Mouse (Mus musculus) hindbrain, embryonic 10.5 days (tissue): ENCODE measurements around the gene Usp44. TPM values are rescaled to one million over a fixed set of nuclear protein-coding genes. Genes with fewer than 3 reads are reported as not detected.
A peak's percentile ranks its signal among the peaks of the same experiment; 100 is the strongest.

Experiments
- DNase-seq: peaks from one replicate; pipeline ENCODE4 v3.0.0-alpha.2; 2017; ENCODE audit warnings: low spot score
- H3K27ac ChIP-seq: fragments of 300-500 bp; sonication (generic); 2 replicates; pipeline ENCODE4 v1.5.1; 2016; ENCODE audit warnings: mild to moderate bottlenecking, moderate library complexity
- H3K27me3 ChIP-seq: fragments of 300-500 bp; sonication (generic); 2 replicates; pipeline ENCODE4 v1.6.1; 2016; ENCODE audit warnings: mild to moderate bottlenecking; ENCODE audit not compliant: poor library complexity, insufficient read depth, severe bottlenecking
- H3K36me3 ChIP-seq: fragments of 300-500 bp; sonication (generic); 2 replicates; pipeline ENCODE4 v1.6.1; 2016; ENCODE audit warnings: mild to moderate bottlenecking, moderate library complexity
- H3K4me1 ChIP-seq: fragments of 300-500 bp; sonication (generic); replicated peaks from 2 replicates; pipeline ENCODE4 v1.6.1; 2016; ENCODE audit warnings: mild to moderate bottlenecking
- H3K4me3 ChIP-seq: fragments of 300-500 bp; sonication (generic); 2 replicates; pipeline ENCODE4 v1.5.1; 2016; ENCODE audit warnings: mild to moderate bottlenecking, moderate library complexity
- H3K9me3 ChIP-seq: fragments of 300-500 bp; sonication (generic); 2 replicates; pipeline ENCODE4 v1.6.1; 2016; ENCODE audit warnings: mild to moderate bottlenecking, moderate library complexity
- WGBS: fragments of 180-500 bp; shearing (Covaris S2); methylation state at CpG from one replicate; pipeline ENCODE4 v1.1.7; 2016; 5-methylcytosine and 5-hydroxymethylcytosine counted together
- polyA plus RNA-seq: library from polyadenylated mRNA; unstranded; fragments of >200 nt; fragmentation: Nextera tagmentation; extraction: Ambion mirVana; gene quantifications from 2 replicates; pipeline ENCODE4 v1.2.1, GENCODE M21; 2016

Gene Usp44
- polyA plus RNA-seq, 1 experiment from 2014 or later = 12.6 TPM

DNA sequence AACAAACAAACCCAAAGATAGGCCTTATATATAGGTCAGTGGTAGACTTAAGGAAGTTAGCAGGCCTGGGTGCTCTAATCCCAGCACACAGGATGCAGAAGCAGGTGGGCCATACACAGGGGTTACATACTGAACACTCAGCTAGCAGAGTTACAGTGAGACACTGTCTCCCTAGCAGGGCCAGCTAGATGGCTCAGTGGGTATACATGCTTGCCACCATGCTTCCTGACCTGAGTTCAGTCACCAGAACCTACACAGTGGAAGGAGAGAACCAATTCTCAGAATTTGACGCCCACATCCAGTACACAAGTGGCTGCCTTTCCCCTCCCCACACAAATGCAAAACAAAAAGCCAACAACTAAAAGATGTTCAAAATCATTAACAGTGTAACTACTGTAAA, 45.4 kb downstream of the Usp44 start:
- Histone ChIP-seq H3K9me3 (no peaks in the 10 kb centered on the region), H3K4me1 (no peaks in the 10 kb centered on the region), H3K27ac (no peak overlapping the region), H3K4me3 (no peak overlapping the region), H3K27me3 (no peaks in the 10 kb centered on the region), H3K36me3 (peaks cover 80% of the 10 kb centered on the region)
- WGBS = 84% methylated on average over 1 of the region's 1 CpGs
- no peak for DNase-seq

DNA sequence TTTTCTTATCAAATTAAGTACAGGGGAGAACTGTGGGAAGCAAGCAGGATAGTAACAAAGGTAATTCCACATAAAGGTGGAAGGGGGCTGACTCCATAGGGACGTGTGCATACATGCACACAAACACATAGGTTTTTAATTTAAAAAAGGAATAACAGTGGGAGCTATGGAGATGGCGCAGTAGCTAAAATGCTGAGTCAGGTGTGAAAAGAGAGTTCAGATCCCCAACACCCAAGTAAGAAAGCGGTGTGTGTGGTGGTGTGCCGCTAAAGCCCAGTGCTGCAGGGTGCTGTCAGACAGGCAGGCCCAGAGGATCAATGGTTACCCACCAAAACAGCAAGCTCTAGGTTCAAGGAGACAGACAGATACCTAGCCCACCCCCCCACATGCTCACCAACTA, 47.4 kb downstream of the Usp44 start:
- no peak for DNase-seq
- H3K4me1 ChIP-seq = no peaks in the 10 kb centered on the region
- WGBS = 96% methylated on average over 4 of the region's 4 CpGs
- H3K36me3 ChIP-seq = peaks cover 77% of the 10 kb centered on the region
- no peaks in the 10 kb centered on the region for H3K9me3 ChIP-seq
- no peak overlapping the region for H3K4me3 ChIP-seq
- H3K27me3 ChIP-seq = no peaks in the 10 kb centered on the region
- H3K27ac ChIP-seq = no peak overlapping the region

DNA sequence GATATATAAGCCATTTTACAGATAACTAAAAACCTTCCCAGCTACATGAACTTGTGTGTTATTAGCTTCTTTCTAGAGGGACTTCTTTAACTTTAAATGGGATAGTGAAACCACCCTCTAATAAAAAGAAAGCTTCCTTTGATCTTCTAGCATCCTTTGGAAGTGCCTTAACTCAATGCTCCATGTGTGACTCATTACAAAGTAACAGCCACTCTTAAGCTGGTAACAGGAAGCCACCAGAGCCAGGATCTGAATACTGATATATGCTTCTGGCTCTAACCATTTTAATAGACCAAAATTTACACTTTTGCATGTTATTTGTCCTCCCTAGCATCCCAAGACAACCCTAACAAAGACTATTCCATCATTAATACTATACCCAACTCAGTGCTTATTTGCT, 50.6 kb downstream of the Usp44 start:
- H3K27ac ChIP-seq = no peak overlapping the region
- no peak for DNase-seq
- H3K36me3 ChIP-seq = peaks cover 78% of the 10 kb centered on the region
- no peaks in the 10 kb centered on the region for H3K9me3 ChIP-seq
- no peaks in the 10 kb centered on the region for H3K4me1 ChIP-seq
- no peaks in the 10 kb centered on the region for H3K27me3 ChIP-seq
- no peak overlapping the region for H3K4me3 ChIP-seq

DNA sequence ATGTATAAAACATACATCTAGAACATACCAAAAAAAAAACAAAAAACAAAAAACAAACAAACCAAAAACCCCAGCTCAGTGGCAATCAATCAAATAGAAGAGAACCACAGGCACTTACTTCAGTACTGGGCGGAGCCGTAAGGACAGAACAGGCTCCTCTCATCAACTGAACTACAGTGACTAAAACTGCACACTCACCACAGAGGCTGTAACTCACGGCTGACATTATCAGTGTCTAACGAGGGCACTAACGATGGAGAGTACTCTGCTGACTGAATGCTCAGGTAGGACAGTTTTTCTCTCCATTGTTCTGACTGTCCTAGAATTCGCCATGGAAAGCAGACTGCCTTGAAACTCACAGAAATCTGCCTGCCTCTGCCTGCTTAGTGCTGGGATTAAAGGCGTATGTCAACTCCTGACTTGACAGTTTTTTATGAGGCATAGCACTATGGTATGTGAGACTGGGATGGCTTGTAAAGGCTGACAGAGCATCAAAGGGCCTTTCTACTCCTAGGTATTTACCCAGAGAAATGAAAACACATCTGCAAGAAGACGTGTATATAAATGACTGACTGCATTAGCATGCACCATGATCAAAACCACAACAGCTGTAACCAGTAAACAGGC, 51.5 kb downstream of the Usp44 start:
- no peak for DNase-seq
- Histone ChIP-seq H3K27ac (no peak overlapping the region), H3K27me3 (no peaks in the 10 kb centered on the region), H3K9me3 (no peaks in the 10 kb centered on the region), H3K36me3 (peaks cover 80% of the 10 kb centered on the region), H3K4me3 (no peak overlapping the region), H3K4me1 (peaks cover 2% of the 10 kb centered on the region)
- 89% methylated on average over 8 of the region's 8 CpGs for WGBS

DNA sequence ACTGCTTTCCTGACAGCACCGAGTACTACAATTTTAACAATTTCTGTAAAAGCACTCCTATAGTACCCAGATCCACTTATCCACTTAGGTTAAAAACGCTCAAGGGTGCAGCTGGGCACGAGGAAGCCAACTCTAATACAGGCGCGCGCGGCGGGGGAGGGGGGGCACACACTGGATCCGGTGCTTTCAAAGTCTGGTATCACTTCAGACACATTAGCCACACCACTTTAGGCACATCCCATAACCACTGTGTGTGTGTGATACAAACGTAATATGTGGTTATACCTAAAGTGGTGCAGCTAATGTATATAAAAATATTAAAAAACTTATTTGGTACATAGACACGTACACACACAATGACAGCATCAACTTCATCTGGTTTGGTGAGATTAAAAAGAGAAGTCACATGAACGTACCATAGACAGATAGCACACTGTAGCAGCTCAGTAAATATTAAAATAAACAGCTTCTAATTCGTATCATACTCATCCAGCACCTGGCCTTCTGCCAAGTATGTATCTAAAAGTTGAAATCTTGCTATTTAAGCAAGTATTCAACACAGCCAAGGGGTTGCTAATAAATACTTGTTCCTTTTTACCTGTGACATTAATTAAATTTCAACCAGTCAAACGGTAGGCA, 54.6 kb downstream of the Usp44 start:
- no peak for DNase-seq
- H3K27me3 ChIP-seq = no peaks in the 10 kb centered on the region
- H3K4me1 ChIP-seq = peaks cover 12% of the 10 kb centered on the region
- peaks cover 53% of the 10 kb centered on the region for H3K36me3 ChIP-seq
- no peak overlapping the region for H3K27ac ChIP-seq
- WGBS = 95% methylated on average over 14 of the region's 14 CpGs
- no peak overlapping the region for H3K4me3 ChIP-seq
- no peaks in the 10 kb centered on the region for H3K9me3 ChIP-seq

DNA sequence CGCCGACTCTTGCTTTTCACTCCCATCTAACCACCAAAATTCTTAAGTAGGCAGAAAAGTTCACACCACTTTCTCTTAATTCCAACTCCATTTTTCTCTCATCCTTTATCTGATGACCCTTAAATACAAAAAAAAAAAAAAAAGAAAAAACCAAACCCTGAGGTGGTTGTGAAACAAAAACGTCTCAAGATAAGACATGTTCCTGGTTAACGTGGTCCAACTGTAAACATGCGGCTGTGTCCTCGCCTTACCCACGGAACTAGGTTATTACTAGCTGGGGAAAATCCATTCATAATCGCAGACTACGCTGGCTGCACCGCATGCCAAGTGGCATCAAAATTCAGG, 57.2 kb downstream of the Usp44 start:
- 27% methylated on average over 10 of the region's 10 CpGs for WGBS
- H3K4me3 ChIP-seq = peak overlapping the region; percentile 98
- H3K27ac ChIP-seq = peak overlapping the region; percentile 96
- peaks cover 12% of the 10 kb centered on the region for H3K4me1 ChIP-seq
- H3K27me3 ChIP-seq = no peaks in the 10 kb centered on the region
- DNase-seq = no peak
- peaks cover 38% of the 10 kb centered on the region for H3K36me3 ChIP-seq
- no peaks in the 10 kb centered on the region for H3K9me3 ChIP-seq

DNA sequence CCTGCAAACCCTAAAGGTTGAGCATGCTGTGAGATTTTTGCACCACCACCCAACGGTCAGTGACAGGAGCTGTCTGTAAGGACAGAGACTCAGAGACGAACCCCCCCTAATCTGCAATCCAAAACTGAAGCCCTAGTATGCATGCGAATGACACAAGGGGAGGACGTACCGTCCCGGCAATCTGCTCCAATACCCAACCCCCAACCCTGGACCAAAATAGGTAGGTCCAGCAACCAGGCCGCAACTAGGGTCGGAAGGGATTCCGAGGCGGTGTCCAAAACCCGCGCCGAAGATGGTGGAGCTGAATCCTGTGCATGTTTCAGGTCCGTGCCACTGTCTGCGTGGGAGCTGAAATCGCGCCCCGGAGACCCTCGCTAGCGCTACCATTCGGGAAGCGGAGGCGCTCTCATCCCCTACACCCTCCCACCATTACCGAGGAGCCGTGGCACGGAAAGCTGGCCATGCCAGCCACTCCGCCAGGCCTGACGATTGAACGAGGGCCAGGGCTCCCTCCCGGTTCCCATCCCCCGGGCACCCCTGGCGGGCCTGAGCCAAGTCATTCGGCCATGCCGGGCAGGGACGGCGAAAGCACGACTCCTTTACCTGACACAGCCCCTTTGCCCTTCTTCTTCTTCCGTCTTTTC, 57.7 kb downstream of the Usp44 start:
- under 1% methylated on average over 38 of the region's 38 CpGs for WGBS
- Histone ChIP-seq H3K9me3 (no peaks in the 10 kb centered on the region), H3K27ac (peak overlapping the region; percentile 96), H3K36me3 (peaks cover 33% of the 10 kb centered on the region), H3K27me3 (no peaks in the 10 kb centered on the region), H3K4me1 (peaks cover 12% of the 10 kb centered on the region), H3K4me3 (peak overlapping the region; percentile 98)
- DNase-seq = no peak

DNA sequence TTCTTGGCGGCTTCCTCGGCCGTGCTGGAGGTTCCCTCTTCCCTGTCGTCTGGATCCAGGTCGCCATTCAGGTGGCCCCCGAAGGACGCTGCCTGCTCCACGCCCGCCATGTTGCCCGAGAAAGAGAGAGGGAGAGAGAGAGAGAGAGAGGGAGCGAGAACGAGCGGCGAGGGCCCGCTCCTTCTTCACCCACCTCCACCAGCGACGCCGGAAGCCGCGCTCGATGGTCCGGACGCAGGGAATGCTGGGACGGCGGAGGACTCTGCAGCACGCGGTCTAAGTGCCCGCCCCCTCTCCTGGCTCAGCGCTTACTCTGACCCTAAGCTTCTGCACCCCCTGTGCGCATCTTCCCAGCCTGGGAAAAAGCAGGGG, 58.2 kb downstream of the Usp44 start:
- Histone ChIP-seq H3K4me1 (peaks cover 12% of the 10 kb centered on the region), H3K36me3 (peaks cover 28% of the 10 kb centered on the region), H3K27me3 (no peaks in the 10 kb centered on the region), H3K9me3 (no peaks in the 10 kb centered on the region), H3K4me3 (peak overlapping the region; percentile 98), H3K27ac (peak overlapping the region; percentile 96)
- WGBS = under 1% methylated on average over 26 of the region's 30 CpGs
- peak; percentile 91 for DNase-seq

DNA sequence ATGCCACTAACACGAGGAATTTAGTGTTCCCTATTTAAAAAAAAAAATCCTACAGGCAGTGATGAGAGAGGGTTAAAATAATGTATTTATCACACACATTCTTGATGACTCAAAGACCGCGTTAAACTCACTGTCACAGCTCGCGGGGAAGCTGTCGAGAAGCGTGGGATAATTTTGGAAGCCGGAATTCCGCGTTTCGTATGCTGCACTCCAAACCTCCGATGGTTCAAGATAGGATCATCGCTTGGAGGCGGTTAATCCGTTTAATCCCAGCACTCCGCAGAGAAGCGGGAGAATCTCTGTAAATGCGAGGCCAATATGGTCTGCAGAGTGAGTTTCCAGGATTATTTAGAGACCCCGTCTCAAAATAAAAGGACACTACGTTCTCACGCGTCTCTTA, 58.6 kb downstream of the Usp44 start:
- H3K27me3 ChIP-seq = no peaks in the 10 kb centered on the region
- no peak for DNase-seq
- H3K36me3 ChIP-seq = peaks cover 24% of the 10 kb centered on the region
- H3K27ac ChIP-seq = peak overlapping the region; percentile 96
- no peaks in the 10 kb centered on the region for H3K9me3 ChIP-seq
- peaks cover 12% of the 10 kb centered on the region for H3K4me1 ChIP-seq
- H3K4me3 ChIP-seq = peak overlapping the region; percentile 98
- 1% methylated on average over 22 of the region's 22 CpGs for WGBS

DNA sequence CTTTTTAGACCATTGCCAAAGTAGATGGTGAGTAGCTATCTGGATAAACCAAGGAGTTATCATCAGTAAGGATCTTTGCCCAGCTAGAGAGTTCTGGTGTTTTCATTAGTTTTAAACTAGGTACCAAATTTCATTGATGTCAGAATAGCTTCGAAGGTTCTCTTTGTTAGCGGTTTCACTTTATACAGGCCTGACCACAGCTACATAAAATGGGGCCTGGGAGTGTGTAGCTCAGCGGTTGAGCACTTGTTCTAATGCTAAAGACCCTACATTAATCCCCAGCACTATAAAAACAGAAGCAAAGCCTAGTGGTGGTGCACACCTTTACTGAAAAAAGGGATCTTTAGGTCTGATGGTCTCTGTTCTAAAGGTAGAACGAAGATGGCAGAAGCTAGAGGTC, 59.2 kb downstream of the Usp44 start:
- WGBS = 72% methylated on average over 4 of the region's 4 CpGs
- H3K36me3 ChIP-seq = peaks cover 18% of the 10 kb centered on the region
- H3K4me3 ChIP-seq = peak overlapping the region; percentile 98
- no peaks in the 10 kb centered on the region for H3K9me3 ChIP-seq
- H3K27ac ChIP-seq = peak overlapping the region; percentile 96
- H3K4me1 ChIP-seq = peaks cover 12% of the 10 kb centered on the region
- no peaks in the 10 kb centered on the region for H3K27me3 ChIP-seq
- no peak for DNase-seq

DNA sequence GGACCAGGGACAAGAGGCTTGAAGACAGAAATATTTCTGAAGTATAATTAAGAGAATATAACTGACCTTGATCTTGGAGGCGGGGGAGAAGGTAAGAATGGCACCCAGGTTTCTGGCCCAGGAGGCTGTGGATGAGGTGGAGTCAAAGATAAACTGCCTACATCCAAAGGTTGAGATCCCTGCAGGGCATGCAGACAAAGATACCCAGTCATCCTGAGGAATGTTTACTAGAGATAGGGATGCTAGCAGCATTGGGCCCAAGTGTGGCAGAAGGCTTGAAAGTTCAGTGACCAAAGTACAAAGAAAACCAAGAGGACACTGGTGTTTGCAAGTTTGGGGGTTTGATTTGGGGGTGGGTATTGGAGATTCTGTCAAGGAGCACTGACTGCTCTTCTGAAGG, 59.7 kb downstream of the Usp44 start:
- no peak overlapping the region for H3K27ac ChIP-seq
- H3K4me3 ChIP-seq = no peak overlapping the region
- no peak for DNase-seq
- no peaks in the 10 kb centered on the region for H3K27me3 ChIP-seq
- H3K9me3 ChIP-seq = no peaks in the 10 kb centered on the region
- WGBS = 80% methylated on average over 1 of the region's 1 CpGs
- peaks cover 12% of the 10 kb centered on the region for H3K4me1 ChIP-seq
- peaks cover 13% of the 10 kb centered on the region for H3K36me3 ChIP-seq

DNA sequence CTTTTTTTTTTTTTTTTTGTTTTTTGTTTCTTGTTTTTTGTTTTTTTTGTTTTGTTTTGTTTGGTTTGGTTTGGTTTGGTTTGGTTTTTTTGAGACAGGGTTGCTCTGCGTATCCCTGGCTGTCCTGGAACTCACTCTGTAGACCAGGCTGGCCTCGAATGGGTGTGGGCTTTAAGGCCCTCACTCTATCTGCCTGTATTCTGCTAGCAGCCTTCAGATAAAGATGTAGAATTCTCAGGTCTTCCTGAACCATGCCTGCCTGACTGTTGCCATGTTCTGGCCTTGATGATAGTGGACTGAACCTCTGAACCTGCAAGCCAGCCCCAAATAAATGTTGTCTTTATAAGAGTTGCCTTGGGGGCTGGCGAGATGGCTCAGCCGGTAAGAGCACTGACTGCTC, 61.2 kb downstream of the Usp44 start:
- Histone ChIP-seq H3K27me3 (no peaks in the 10 kb centered on the region), H3K4me3 (no peak overlapping the region), H3K27ac (no peak overlapping the region), H3K4me1 (peaks cover 12% of the 10 kb centered on the region), H3K36me3 (no peaks in the 10 kb centered on the region), H3K9me3 (no peaks in the 10 kb centered on the region)
- WGBS = 90% methylated on average over 4 of the region's 4 CpGs
- DNase-seq = no peak

DNA sequence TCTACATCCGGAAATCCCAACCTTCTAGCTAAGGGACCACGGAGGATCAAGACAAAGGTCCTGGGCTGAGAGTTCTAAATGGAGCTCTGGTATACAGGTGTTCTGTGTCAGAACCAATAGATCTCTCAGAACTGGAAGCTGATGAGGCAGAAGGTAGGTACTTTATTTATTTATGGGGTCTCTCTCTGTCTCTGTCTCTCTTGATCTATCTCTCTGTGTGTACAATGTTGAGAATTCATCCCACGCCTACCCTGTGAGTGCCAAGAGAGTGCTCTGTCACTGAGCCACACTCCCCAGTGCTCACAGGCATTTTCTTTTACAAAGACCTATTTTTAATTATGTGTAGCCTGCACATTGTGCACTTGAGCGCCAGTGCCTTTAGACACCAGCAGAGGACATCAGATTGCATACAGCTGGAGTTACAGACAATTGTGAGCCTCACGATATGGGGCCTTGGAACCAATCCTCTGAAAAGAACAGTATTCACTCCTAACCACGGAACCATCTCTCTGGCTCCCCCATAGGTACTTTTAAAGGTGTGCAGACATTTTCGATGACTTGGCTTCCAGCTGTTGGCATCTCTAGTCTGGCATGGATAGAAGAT, 65.8 kb downstream of the Usp44 start, which contains the start of gene Metap2:
TSS of gene Metap2 (minus strand) at position 51 of the 604 bp plus-strand sequence.
- Histone ChIP-seq H3K27ac (no peak within 1 kb of the TSS), H3K9me3 (no peaks in the 10 kb centered on the region), H3K36me3 (no peaks in the 10 kb centered on the region), H3K4me1 (no peaks in the 10 kb centered on the region), H3K27me3 (no peaks in the 10 kb centered on the region), H3K4me3 (no peak within 1 kb of the TSS)
- DNase-seq = no peak
- 66% methylated on average over 7 of the region's 7 CpGs for WGBS
